Comparison of ENCODE assay signal across 8 mouse cellular contexts in genomic region chr6:124916695-124917517, GRCm38 (mm10). TPM values are rescaled to one million over a fixed set of nuclear protein-coding genes. Genes with fewer than 3 reads are reported as not detected.
DNase-seq lines count a peak whose midpoint lies in the region; ATAC-seq and TF ChIP-seq lines count a peak whose summit lies in the region.

No protein-coding gene starts in this region.

- H3K27me3 ChIP-seq in embryonic facial prominence, embryonic 15.5 days = no peaks in the 10 kb centered on the region
- no peaks in the 10 kb centered on the region for H3K27me3 ChIP-seq in limb, embryonic 15.5 days
- no peaks in the 10 kb centered on the region for H3K27me3 ChIP-seq in midbrain, embryonic 16.5 days (ENCODE audit: control insufficient read depth, insufficient read depth, low read depth, low read length)

- peak overlapping the region; percentile 100 for H3K9ac ChIP-seq in embryonic facial prominence, embryonic 15.5 days
- H3K9ac ChIP-seq in limb, embryonic 15.5 days = peak overlapping the region; percentile 98
- peak overlapping the region; percentile 100 for H3K9ac ChIP-seq in midbrain, embryonic 16.5 days (ENCODE audit: low read depth, low read length)

- peak; percentile 67 for TF ChIP-seq CTCF in bone marrow, adult 2 months (IDR thresholded peaks at IDR 0.05; ENCODE audit: control insufficient read depth, insufficient read depth, low read length)

- DNase-seq in A20 (ENCODE audit: low read depth, low spot score) = peak; percentile 88
- peak; percentile 81 for DNase-seq in heart, adult 8-10 months (ENCODE audit: low spot score)
- DNase-seq in kidney, adult 8-10 months = peak; percentile 85 to 90
- DNase-seq in spleen, postnatal 10 days (ENCODE audit: low spot score in 2 of 2) = peak; percentile 91 to 93

- 5% methylated on average over 51 of the region's 67 CpGs for WGBS in bone marrow, adult 2 months
- under 1% methylated on average over 65 of the region's 67 CpGs for WGBS in embryonic facial prominence, embryonic 15.5 days
- WGBS in limb, embryonic 15.5 days = under 1% methylated on average over 58 of the region's 67 CpGs
- WGBS in midbrain, embryonic 16.5 days = under 1% methylated on average over 49 of the region's 67 CpGs

- peak overlapping the region; percentile 89 for H3K4me2 ChIP-seq in embryonic facial prominence, embryonic 15.5 days (replicated peaks)
- H3K4me2 ChIP-seq in limb, embryonic 15.5 days = peak overlapping the region; percentile 90
- peak overlapping the region; percentile 99 for H3K4me2 ChIP-seq in midbrain, embryonic 16.5 days (ENCODE audit: low read length)

- no peak; the same call in 1 of the 2 replicates for TF ChIP-seq POLR2A in bone marrow, adult 2 months (IDR thresholded peaks at IDR 0.05; ENCODE audit: borderline replicate concordance, control insufficient read depth, low read depth, low read length)

- no peaks in the 10 kb centered on the region for H3K9me3 ChIP-seq in embryonic facial prominence, embryonic 15.5 days (replicated peaks)
- H3K9me3 ChIP-seq in limb, embryonic 15.5 days = no peaks in the 10 kb centered on the region
- H3K9me3 ChIP-seq in midbrain, embryonic 16.5 days (replicated peaks; ENCODE audit: control insufficient read depth, low read length, poor library complexity, severe bottlenecking) = no peaks in the 10 kb centered on the region

- peak overlapping the region; percentile 70 for H3K4me3 ChIP-seq in bone marrow, adult 2 months (replicated peaks; ENCODE audit: control insufficient read depth, low read depth, low read length)
- H3K4me3 ChIP-seq in embryonic facial prominence, embryonic 15.5 days (replicated peaks) = peak overlapping the region; percentile 89
- H3K4me3 ChIP-seq in limb, embryonic 15.5 days = peak overlapping the region; percentile 94
- H3K4me3 ChIP-seq in midbrain, embryonic 16.5 days (ENCODE audit: low read depth, low read length) = peak overlapping the region; percentile 93

- H3K4me1 ChIP-seq in bone marrow, adult 2 months (ENCODE audit: control insufficient read depth, insufficient read depth, low read length) = no peaks in the 10 kb centered on the region; the same call in 1 of the 2 replicates
- peaks cover 67% of the 10 kb centered on the region for H3K4me1 ChIP-seq in embryonic facial prominence, embryonic 15.5 days
- H3K4me1 ChIP-seq in limb, embryonic 15.5 days = peaks cover 60% of the 10 kb centered on the region
- H3K4me1 ChIP-seq in midbrain, embryonic 16.5 days (ENCODE audit: control insufficient read depth, insufficient read depth, low read length) = peaks cover 50% of the 10 kb centered on the region

- H3K36me3 ChIP-seq in embryonic facial prominence, embryonic 15.5 days = peaks cover 25% of the 10 kb centered on the region
- H3K36me3 ChIP-seq in limb, embryonic 15.5 days = peaks cover 31% of the 10 kb centered on the region
- peaks cover 14% of the 10 kb centered on the region for H3K36me3 ChIP-seq in midbrain, embryonic 16.5 days (ENCODE audit: control insufficient read depth, insufficient read depth, low read length)

- ATAC-seq in embryonic facial prominence, embryonic 15.5 days (ENCODE audit: insufficient number of reproducible peaks, low FRiP score, low TSS enrichment, low read depth) = peak; percentile 74
- ATAC-seq in limb, embryonic 15.5 days (ENCODE audit: insufficient number of reproducible peaks, low FRiP score, low TSS enrichment, low read depth) = peak; percentile 15; the same call in 1 of the 2 replicates
- peak; percentile 54 for ATAC-seq in midbrain, embryonic 16.5 days

- H3K27ac ChIP-seq in bone marrow, adult 2 months (ENCODE audit: control insufficient read depth, insufficient read depth, low read depth, low read length, poor library complexity) = peak overlapping the region; percentile 81
- peak overlapping the region; percentile 100 for H3K27ac ChIP-seq in embryonic facial prominence, embryonic 15.5 days (replicated peaks)
- peak overlapping the region; percentile 100 for H3K27ac ChIP-seq in limb, embryonic 15.5 days
- peak overlapping the region; percentile 100 for H3K27ac ChIP-seq in midbrain, embryonic 16.5 days (ENCODE audit: low read length)

RNA-seq across cellular contexts. Expression of gene Ptms, which starts 3.0 kb away (rescaled TPM):
- polyA plus RNA-seq in bone marrow, adult 2 months (2011; ENCODE audit: insufficient read depth, insufficient read length, low replicate concordance, missing spikeins) = 157 and 192 TPM in 2 replicates
- polyA plus RNA-seq in embryonic facial prominence, embryonic 15.5 days (2015; fragmentation: Nextera tagmentation; extraction: Ambion mirVana) = 355 and 368 TPM in 2 replicates
- total RNA-seq in heart, adult 8-10 months (2022) = 100 to 1,000 TPM; 116 to 160 (median 152) TPM
- 241 and 331 TPM in 2 replicates for polyA plus RNA-seq in limb, embryonic 15.5 days (2015; fragmentation: Nextera tagmentation; extraction: Ambion mirVana)
- polyA plus RNA-seq in midbrain, embryonic 16.5 days (2015; fragmentation: Nextera tagmentation; extraction: Ambion mirVana) = 700 and 743 TPM in 2 replicates

RNA-seq across cellular contexts. Expression of gene Lag3, which starts 5.4 kb away (rescaled TPM):
- 2.9 and 7.6 TPM in 2 replicates for polyA plus RNA-seq in bone marrow, adult 2 months (2011; ENCODE audit: insufficient read depth, insufficient read length, low replicate concordance, missing spikeins)
- 2.8 and 4.0 TPM in 2 replicates for polyA plus RNA-seq in embryonic facial prominence, embryonic 15.5 days (2015; fragmentation: Nextera tagmentation; extraction: Ambion mirVana)
- under 1 TPM in 2 of 4 experiments, not detected in 2; 0.24 to 0.75 TPM for total RNA-seq in heart, adult 8-10 months (2022)
- 2.3 TPM in 2 replicates for polyA plus RNA-seq in limb, embryonic 15.5 days (2015; fragmentation: Nextera tagmentation; extraction: Ambion mirVana)
- 2.5 and 3.9 TPM in 2 replicates for polyA plus RNA-seq in midbrain, embryonic 16.5 days (2015; fragmentation: Nextera tagmentation; extraction: Ambion mirVana)

RNA-seq across cellular contexts. Expression of gene Mlf2, which starts 14.3 kb away (rescaled TPM):
- polyA plus RNA-seq in bone marrow, adult 2 months (2011; ENCODE audit: insufficient read depth, insufficient read length, low replicate concordance, missing spikeins) = 45.8 and 74.0 TPM in 2 replicates
- 373 and 388 TPM in 2 replicates for polyA plus RNA-seq in embryonic facial prominence, embryonic 15.5 days (2015; fragmentation: Nextera tagmentation; extraction: Ambion mirVana)
- total RNA-seq in heart, adult 8-10 months (2022) = 100 to 1,000 TPM; 177 to 202 (median 195) TPM
- 352 and 365 TPM in 2 replicates for polyA plus RNA-seq in limb, embryonic 15.5 days (2015; fragmentation: Nextera tagmentation; extraction: Ambion mirVana)
- polyA plus RNA-seq in midbrain, embryonic 16.5 days (2015; fragmentation: Nextera tagmentation; extraction: Ambion mirVana) = 543 and 556 TPM in 2 replicates

RNA-seq across cellular contexts. Expression of gene Cd4, which starts 28.9 kb away (rescaled TPM):
- polyA plus RNA-seq in bone marrow, adult 2 months (2011; ENCODE audit: insufficient read depth, insufficient read length, low replicate concordance, missing spikeins) = 3.5 and 3.6 TPM in 2 replicates
- 0.36 and 0.60 TPM in 2 replicates for polyA plus RNA-seq in embryonic facial prominence, embryonic 15.5 days (2015; fragmentation: Nextera tagmentation; extraction: Ambion mirVana)
- total RNA-seq in heart, adult 8-10 months (2022) = under 1 TPM; 0.19 to 0.54 (median 0.25) TPM
- polyA plus RNA-seq in limb, embryonic 15.5 days (2015; fragmentation: Nextera tagmentation; extraction: Ambion mirVana) = 0.24 and 0.31 TPM in 2 replicates
- polyA plus RNA-seq in midbrain, embryonic 16.5 days (2015; fragmentation: Nextera tagmentation; extraction: Ambion mirVana) = 0.11 TPM in 1 of 2 replicates, not detected in the other

RNA-seq across cellular contexts. Expression of gene Cops7a, which starts 48.4 kb away (rescaled TPM):
- 18.1 and 33.0 TPM in 2 replicates for polyA plus RNA-seq in bone marrow, adult 2 months (2011; ENCODE audit: insufficient read depth, insufficient read length, low replicate concordance, missing spikeins)
- 144 and 150 TPM in 2 replicates for polyA plus RNA-seq in embryonic facial prominence, embryonic 15.5 days (2015; fragmentation: Nextera tagmentation; extraction: Ambion mirVana)
- total RNA-seq in heart, adult 8-10 months (2022) = 100 to 1,000 TPM in 2 of 4 experiments, 10 to 100 TPM in 2; 98.1 to 109 (median 103) TPM
- polyA plus RNA-seq in limb, embryonic 15.5 days (2015; fragmentation: Nextera tagmentation; extraction: Ambion mirVana) = 146 and 160 TPM in 2 replicates
- 87.6 and 94.0 TPM in 2 replicates for polyA plus RNA-seq in midbrain, embryonic 16.5 days (2015; fragmentation: Nextera tagmentation; extraction: Ambion mirVana)

Comparison
In these comparisons a context has a peak if more than half of its experiments do, and no peak if none do; other contexts are left out.
1. Peak in every context shown above with its lines: DNase-seq, ATAC-seq, H3K4me3 ChIP-seq and H3K27ac ChIP-seq.
2. ATAC-seq: peak in every context shown above with its lines; median percentile 74 in embryonic facial prominence, embryonic 15.5 days; 54 in midbrain, embryonic 16.5 days; 15 in limb, embryonic 15.5 days.